Mouse (Mus musculus): ENCODE data around the gene Zfp53. TPM values are rescaled to one million over a fixed set of nuclear protein-coding genes. Genes with fewer than 3 reads are reported as not detected.

Zfp53 gene
- total RNA-seq, 1 experiment from 2014 or later = 19.5 TPM

GRCm38 (mm10) chr17:21515403-21516105 is 26.8 kb downstream of the Zfp53 start:
- ATAC-seq (replicated peaks in 1 of 2; ENCODE audit: insufficient read depth in 1 of 2, low FRiP score in 2 of 2, low TSS enrichment in 1 of 2, low read depth in 1 of 2, poor library complexity in 2 of 2, severe bottlenecking in 2 of 2) = peak; percentile 73 to 86

GRCm38 (mm10) chr17:21516201-21517129 is 27.7 kb downstream of the Zfp53 start:
- peak; percentile 95 for ATAC-seq (replicated peaks in 1 of 2; ENCODE audit: insufficient read depth in 1 of 2, low FRiP score in 2 of 2, low TSS enrichment in 1 of 2, low read depth in 1 of 2, poor library complexity in 2 of 2, severe bottlenecking in 2 of 2)

- ATAC-seq (replicated peaks in 1 of 2; ENCODE audit: insufficient read depth in 1 of 2, low FRiP score in 2 of 2, low TSS enrichment in 1 of 2, low read depth in 1 of 2, poor library complexity in 2 of 2, severe bottlenecking in 2 of 2) = peak; percentile 0 to 4; a peak in 1 of 4 replicates
These were observed 28.4 kb downstream of the Zfp53 start for GRCm38 (mm10) chr17:21517130-21517671.

- ATAC-seq (replicated peaks in 1 of 2; ENCODE audit: insufficient read depth in 1 of 2, low FRiP score in 2 of 2, low TSS enrichment in 1 of 2, low read depth in 1 of 2, poor library complexity in 2 of 2, severe bottlenecking in 2 of 2) = no peak
These were observed 37.5 kb downstream of the Zfp53 start for GRCm38 (mm10) chr17:21526270-21526669.

- ATAC-seq (replicated peaks in 1 of 2; ENCODE audit: insufficient read depth in 1 of 2, low FRiP score in 2 of 2, low TSS enrichment in 1 of 2, low read depth in 1 of 2, poor library complexity in 2 of 2, severe bottlenecking in 2 of 2) = no peak
These were observed 42.0 kb downstream of the Zfp53 start for GRCm38 (mm10) chr17:21530645-21531330.

- ATAC-seq (replicated peaks in 1 of 2; ENCODE audit: insufficient read depth in 1 of 2, low FRiP score in 2 of 2, low TSS enrichment in 1 of 2, low read depth in 1 of 2, poor library complexity in 2 of 2, severe bottlenecking in 2 of 2) = no peak
These were observed 42.8 kb downstream of the Zfp53 start for GRCm38 (mm10) chr17:21531621-21532020.

- ATAC-seq (replicated peaks in 1 of 2; ENCODE audit: insufficient read depth in 1 of 2, low FRiP score in 2 of 2, low TSS enrichment in 1 of 2, low read depth in 1 of 2, poor library complexity in 2 of 2, severe bottlenecking in 2 of 2) = peak; percentile 47 to 59
These were observed 43.5 kb downstream of the Zfp53 start for GRCm38 (mm10) chr17:21532101-21532951.

- no peak for ATAC-seq (replicated peaks in 1 of 2; ENCODE audit: insufficient read depth in 1 of 2, low FRiP score in 2 of 2, low TSS enrichment in 1 of 2, low read depth in 1 of 2, poor library complexity in 2 of 2, severe bottlenecking in 2 of 2)
These were observed 45.2 kb downstream of the Zfp53 start for GRCm38 (mm10) chr17:21533961-21534360.

GRCm38 (mm10) chr17:21534460-21535095 is 45.8 kb downstream of the Zfp53 start:
- peak; percentile 40 to 58; a peak in 3 of 4 replicates for ATAC-seq (replicated peaks in 1 of 2; ENCODE audit: insufficient read depth in 1 of 2, low FRiP score in 2 of 2, low TSS enrichment in 1 of 2, low read depth in 1 of 2, poor library complexity in 2 of 2, severe bottlenecking in 2 of 2)

- peak; percentile 73 to 76 for ATAC-seq (replicated peaks in 1 of 2; ENCODE audit: insufficient read depth in 1 of 2, low FRiP score in 2 of 2, low TSS enrichment in 1 of 2, low read depth in 1 of 2, poor library complexity in 2 of 2, severe bottlenecking in 2 of 2)
These were observed 46.6 kb downstream of the Zfp53 start, which contains the start of gene Zfp52 for GRCm38 (mm10) chr17:21535096-21536001. Gene Zfp52, plus strand, starts transcription at chr17:21535539.

- ATAC-seq (replicated peaks in 1 of 2; ENCODE audit: insufficient read depth in 1 of 2, low FRiP score in 2 of 2, low TSS enrichment in 1 of 2, low read depth in 1 of 2, poor library complexity in 2 of 2, severe bottlenecking in 2 of 2) = no peak
These were observed 47.3 kb downstream of the Zfp53 start for GRCm38 (mm10) chr17:21536096-21536495.

- no peak for ATAC-seq (replicated peaks in 1 of 2; ENCODE audit: insufficient read depth in 1 of 2, low FRiP score in 2 of 2, low TSS enrichment in 1 of 2, low read depth in 1 of 2, poor library complexity in 2 of 2, severe bottlenecking in 2 of 2)
These were observed 47.9 kb downstream of the Zfp53 start for GRCm38 (mm10) chr17:21536676-21537075.

GRCm38 (mm10) chr17:21557831-21558230 is 69.0 kb downstream of the Zfp53 start:
- ATAC-seq (replicated peaks in 1 of 2; ENCODE audit: insufficient read depth in 1 of 2, low FRiP score in 2 of 2, low TSS enrichment in 1 of 2, low read depth in 1 of 2, poor library complexity in 2 of 2, severe bottlenecking in 2 of 2) = no peak

Measured in hematopoietic stem cell, adult 5-6 weeks (primary cell).